Mouse (Mus musculus): ENCODE results near the gene Cyp4f18. TPM values are rescaled to one million over a fixed set of nuclear protein-coding genes. Genes with fewer than 3 reads are reported as not detected.
A peak's percentile ranks its signal among the peaks of the same experiment; 100 is the strongest.

The Cyp4f18 gene
- polyA plus RNA-seq, 1 experiment, result 0.19 TPM

- no peaks in the 10 kb centered on the region for H3K9me3 ChIP-seq (ENCODE audit: control insufficient read depth, low read length)
- no peak for TF ChIP-seq TAL1 (IDR thresholded peaks at IDR 0.05; ENCODE audit: low read length)
- no peak for TF ChIP-seq GATA1 (IDR thresholded peaks at IDR 0.05; ENCODE audit: low read length)
- no peak overlapping the region for H3K4me3 ChIP-seq (replicated peaks)
- H3K4me1 ChIP-seq (ENCODE audit: control insufficient read depth), result no peaks in the 10 kb centered on the region
- H3K36me3 ChIP-seq (ENCODE audit: control insufficient read depth), result no peaks in the 10 kb centered on the region
- no peaks in the 10 kb centered on the region for H3K27me3 ChIP-seq (ENCODE audit: control insufficient read depth)
Observed at GRCm38 (mm10) chr8:72008134-72008641, 1.2 kb downstream of the Cyp4f18 start.

- Histone ChIP-seq H3K9me3 (ENCODE audit: control insufficient read depth, low read length) (no peaks in the 10 kb centered on the region), H3K4me3 (replicated peaks) (no peak overlapping the region), H3K27me3 (ENCODE audit: control insufficient read depth) (no peaks in the 10 kb centered on the region), H3K36me3 (ENCODE audit: control insufficient read depth) (no peaks in the 10 kb centered on the region), H3K4me1 (ENCODE audit: control insufficient read depth) (no peaks in the 10 kb centered on the region)
- TF ChIP-seq TAL1 (IDR thresholded peaks at IDR 0.05; ENCODE audit: low read length), result no peak
- TF ChIP-seq GATA1 (IDR thresholded peaks at IDR 0.05; ENCODE audit: low read length), result no peak
Observed at GRCm38 (mm10) chr8:72006763-72007162, 2.7 kb downstream of the Cyp4f18 start.

GRCm38 (mm10) chr8:72005912-72006311 is 3.5 kb downstream of the Cyp4f18 start:
- H3K4me3 ChIP-seq (replicated peaks), result no peak overlapping the region
- no peaks in the 10 kb centered on the region for H3K36me3 ChIP-seq (ENCODE audit: control insufficient read depth)
- TF ChIP-seq GATA1 (IDR thresholded peaks at IDR 0.05; ENCODE audit: low read length), result no peak
- no peak for TF ChIP-seq TAL1 (IDR thresholded peaks at IDR 0.05; ENCODE audit: low read length)
- H3K4me1 ChIP-seq (ENCODE audit: control insufficient read depth), result no peaks in the 10 kb centered on the region
- no peaks in the 10 kb centered on the region for H3K27me3 ChIP-seq (ENCODE audit: control insufficient read depth)
- no peaks in the 10 kb centered on the region for H3K9me3 ChIP-seq (ENCODE audit: control insufficient read depth, low read length)

- H3K27me3 ChIP-seq (ENCODE audit: control insufficient read depth), result no peaks in the 10 kb centered on the region
- H3K4me3 ChIP-seq (replicated peaks), result no peak overlapping the region
- H3K36me3 ChIP-seq (ENCODE audit: control insufficient read depth), result no peaks in the 10 kb centered on the region
- TF ChIP-seq GATA1 (IDR thresholded peaks at IDR 0.05; ENCODE audit: low read length), result no peak
- TF ChIP-seq TAL1 (IDR thresholded peaks at IDR 0.05; ENCODE audit: low read length), result no peak
- H3K9me3 ChIP-seq (ENCODE audit: control insufficient read depth, low read length), result no peaks in the 10 kb centered on the region
- H3K4me1 ChIP-seq (ENCODE audit: control insufficient read depth), result no peaks in the 10 kb centered on the region
Observed at GRCm38 (mm10) chr8:72002942-72003341, 6.5 kb downstream of the Cyp4f18 start.

GRCm38 (mm10) chr8:72000223-72000622 is 9.2 kb downstream of the Cyp4f18 start:
- H3K4me3 ChIP-seq (replicated peaks), result no peak overlapping the region
- no peaks in the 10 kb centered on the region for H3K36me3 ChIP-seq (ENCODE audit: control insufficient read depth)
- TF ChIP-seq TAL1 (IDR thresholded peaks at IDR 0.05; ENCODE audit: low read length), result no peak
- TF ChIP-seq GATA1 (IDR thresholded peaks at IDR 0.05; ENCODE audit: low read length), result no peak
- no peaks in the 10 kb centered on the region for H3K9me3 ChIP-seq (ENCODE audit: control insufficient read depth, low read length)
- H3K4me1 ChIP-seq (ENCODE audit: control insufficient read depth), result no peaks in the 10 kb centered on the region
- no peaks in the 10 kb centered on the region for H3K27me3 ChIP-seq (ENCODE audit: control insufficient read depth)

GRCm38 (mm10) chr8:71999434-71999833 is 10.0 kb downstream of the Cyp4f18 start:
- H3K9me3 ChIP-seq (ENCODE audit: control insufficient read depth, low read length), result no peaks in the 10 kb centered on the region
- H3K4me1 ChIP-seq (ENCODE audit: control insufficient read depth), result no peaks in the 10 kb centered on the region
- TF ChIP-seq GATA1 (IDR thresholded peaks at IDR 0.05; ENCODE audit: low read length) (no peak), TAL1 (IDR thresholded peaks at IDR 0.05; ENCODE audit: low read length) (no peak)
- no peaks in the 10 kb centered on the region for H3K27me3 ChIP-seq (ENCODE audit: control insufficient read depth)
- H3K4me3 ChIP-seq (replicated peaks), result no peak overlapping the region
- no peaks in the 10 kb centered on the region for H3K36me3 ChIP-seq (ENCODE audit: control insufficient read depth)

- H3K27me3 ChIP-seq (ENCODE audit: control insufficient read depth), result no peaks in the 10 kb centered on the region; the same call in 1 of the 2 replicates
- H3K9me3 ChIP-seq (ENCODE audit: control insufficient read depth, low read length), result no peaks in the 10 kb centered on the region
- no peaks in the 10 kb centered on the region for H3K4me1 ChIP-seq (ENCODE audit: control insufficient read depth)
- H3K36me3 ChIP-seq (ENCODE audit: control insufficient read depth), result no peaks in the 10 kb centered on the region
- peak overlapping the region; percentile 38 for H3K4me3 ChIP-seq (replicated peaks)
- no peak for TF ChIP-seq TAL1 (IDR thresholded peaks at IDR 0.05; ENCODE audit: low read length)
- TF ChIP-seq GATA1 (IDR thresholded peaks at IDR 0.05; ENCODE audit: low read length), result no peak
Observed at GRCm38 (mm10) chr8:71988867-71989599, 20.4 kb downstream of the Cyp4f18 start.

- Histone ChIP-seq H3K4me3 (replicated peaks) (peak overlapping the region; percentile 38), H3K9me3 (ENCODE audit: control insufficient read depth, low read length) (no peaks in the 10 kb centered on the region), H3K27me3 (ENCODE audit: control insufficient read depth) (no peaks in the 10 kb centered on the region; the same call in 1 of the 2 replicates), H3K36me3 (ENCODE audit: control insufficient read depth) (no peaks in the 10 kb centered on the region), H3K4me1 (ENCODE audit: control insufficient read depth) (no peaks in the 10 kb centered on the region)
- no peak for TF ChIP-seq GATA1 (IDR thresholded peaks at IDR 0.05; ENCODE audit: low read length)
- TF ChIP-seq TAL1 (IDR thresholded peaks at IDR 0.05; ENCODE audit: low read length), result no peak
Observed at GRCm38 (mm10) chr8:71988110-71988866, 21.1 kb downstream of the Cyp4f18 start.

- H3K4me1 ChIP-seq (ENCODE audit: control insufficient read depth), result no peaks in the 10 kb centered on the region
- no peak overlapping the region for H3K4me3 ChIP-seq (replicated peaks)
- TF ChIP-seq GATA1 (IDR thresholded peaks at IDR 0.05; ENCODE audit: low read length) (no peak), TAL1 (IDR thresholded peaks at IDR 0.05; ENCODE audit: low read length) (no peak)
- no peaks in the 10 kb centered on the region for H3K36me3 ChIP-seq (ENCODE audit: control insufficient read depth)
- H3K9me3 ChIP-seq (ENCODE audit: control insufficient read depth, low read length), result no peaks in the 10 kb centered on the region
- H3K27me3 ChIP-seq (ENCODE audit: control insufficient read depth), result no peaks in the 10 kb centered on the region
Observed at GRCm38 (mm10) chr8:71984601-71985000, 24.8 kb downstream of the Cyp4f18 start.
